Mouse (Mus musculus) left cerebral cortex, adult 2 months (tissue): ENCODE data around the gene Zfp420. TPM values are rescaled to one million over a fixed set of nuclear protein-coding genes. Genes with fewer than 3 reads are reported as not detected.
"Not testable (repeated sequence)": the region's sequence is repeated elsewhere in the genome, so short reads cannot be mapped to it uniquely, and the experiment has no call there.

Experiments used
- DNase-seq, 2 experiments: peaks; one replicate each; pipeline ENCODE4 v3.0.0; 2021 to 2022; ENCODE audit warnings: low spot score in 2 of 2, mixed read lengths in 1 of 2; ENCODE audit errors: extremely low spot score in 1 of 2
- H3K27ac ChIP-seq: fragments of 200-600 bp; 2 replicates; pipeline ENCODE4 v1.8.1; 2022
- H3K4me3 ChIP-seq: fragments of 200-600 bp; 2 replicates; pipeline ENCODE4 v1.8.1; 2022
- CTCF ChIP-seq: fragments of 200-600 bp; IDR thresholded peaks from 2 replicates; pipeline ENCODE4 v1.8.1; 2022; ENCODE audit warnings: antibody characterized with exemption, mild to moderate bottlenecking, moderate library complexity
- intact Hi-C: fragments of 180-260 bp; cut with DNase I; formaldehyde crosslinking; loops from one replicate; pipeline ENCODE4 v1.15.1; 2025
- total RNA-seq, 2 experiments: library from RNA; stranded (reverse); gene quantifications; 2 replicates each; pipeline ENCODE4 v1.2.3; 2021

Zfp420 gene
- total RNA-seq, 2 experiments from 2014 or later, result 15.3 to 16.8 TPM

GRCm38 (mm10) chr7:29842105-29842504, 17.7 kb upstream of the Zfp420 start:
- no peak for DNase-seq
- no peak overlapping the region for H3K27ac ChIP-seq
- intact Hi-C loops, result no loop called here
- no peak overlapping the region for H3K4me3 ChIP-seq
- TF ChIP-seq CTCF, result no peak

GRCm38 (mm10) chr7:29844616-29845015, 15.2 kb upstream of the Zfp420 start:
- no peak for DNase-seq
- intact Hi-C loops, result no loop called here
- no peak for TF ChIP-seq CTCF
- Histone ChIP-seq H3K4me3 (no peak overlapping the region), H3K27ac (no peak overlapping the region)

GRCm38 (mm10) chr7:29852831-29853218, 7.0 kb upstream of the Zfp420 start:
- Histone ChIP-seq H3K4me3 (peak overlapping the region; percentile 85), H3K27ac (peak overlapping the region; percentile 78; the same call in 1 of the 2 replicates)
- DNase-seq, result no peak
- TF ChIP-seq CTCF, result no peak
- intact Hi-C loops, result loop anchor here (2.0 to 5.0 kb wide), 2 partner anchors 34 to 86 kb away; partner anchors contain the start of gene Zfp84

GRCm38 (mm10) chr7:29853219-29853842, 6.4 kb upstream of the Zfp420 start, which contains the start of gene Zfp940:
Gene Zfp940, minus strand, starts transcription at chr7:29853669.
- peak; percentile 82 to 87 for DNase-seq
- intact Hi-C loops, result loop anchor here (2.0 to 5.0 kb wide), 2 partner anchors 35 to 86 kb away; partner anchors contain the start of gene Zfp84
- Histone ChIP-seq H3K27ac (peak within 1 kb of the TSS; percentile 78), H3K4me3 (peak within 1 kb of the TSS; percentile 85)
- TF ChIP-seq CTCF, result no peak; the same call in none of the 2 replicates

- H3K4me3 ChIP-seq, result no peak overlapping the region
- no peak overlapping the region for H3K27ac ChIP-seq
- TF ChIP-seq CTCF, result no peak; the same call in 1 of the 2 replicates
- intact Hi-C loops, result loop anchor here (5.0 kb wide), 1 partner anchor 46 kb away; the partner anchor contains the start of genes Zfp27 and Zfp383
- DNase-seq, result no peak
These were observed 1.9 kb downstream of the Zfp420 start for GRCm38 (mm10) chr7:29861660-29862059.

- no peak for TF ChIP-seq CTCF
- Histone ChIP-seq H3K4me3 (no peak overlapping the region), H3K27ac (no peak overlapping the region)
- intact Hi-C loops, result no loop called here
- DNase-seq, result no peak
These were observed 14.5 kb downstream of the Zfp420 start for GRCm38 (mm10) chr7:29874256-29874655.

- DNase-seq, H3K27ac ChIP-seq, H3K4me3 ChIP-seq, intact Hi-C loops: not testable (repeated sequence)
These were observed 17.8 kb downstream of the Zfp420 start for GRCm38 (mm10) chr7:29877561-29877960.

GRCm38 (mm10) chr7:29880056-29880455, 20.3 kb downstream of the Zfp420 start:
- intact Hi-C loops, result no loop called here
- no peak for TF ChIP-seq CTCF

GRCm38 (mm10) chr7:29880916-29881315, 21.1 kb downstream of the Zfp420 start:
- no peak for TF ChIP-seq CTCF
- no peak overlapping the region for H3K27ac ChIP-seq
- intact Hi-C loops, result no loop called here
- no peak overlapping the region for H3K4me3 ChIP-seq
- DNase-seq, result no peak

More at GRCm38 (mm10) chr7:29880056-29880455, 20.3 kb downstream of the Zfp420 start:
- DNase-seq, result no peak
- Histone ChIP-seq H3K27ac (no peak overlapping the region), H3K4me3 (no peak overlapping the region)

- no peak for TF ChIP-seq CTCF
- no peak overlapping the region for H3K27ac ChIP-seq
- intact Hi-C loops, result no loop called here
- no peak for DNase-seq
- H3K4me3 ChIP-seq, result no peak overlapping the region
These were observed 30.7 kb downstream of the Zfp420 start for GRCm38 (mm10) chr7:29890501-29890900.

- intact Hi-C loops, result no loop called here
- TF ChIP-seq CTCF, result no peak
- Histone ChIP-seq H3K27ac (no peak overlapping the region), H3K4me3 (no peak overlapping the region)
- DNase-seq, result no peak
These were observed 33.0 kb downstream of the Zfp420 start for GRCm38 (mm10) chr7:29892756-29893155.

- no peak for DNase-seq
- intact Hi-C loops, result no loop called here
- TF ChIP-seq CTCF, result peak; percentile 2
- no peak overlapping the region for H3K4me3 ChIP-seq
- no peak overlapping the region for H3K27ac ChIP-seq
These were observed 38.6 kb downstream of the Zfp420 start for GRCm38 (mm10) chr7:29898351-29898750.

GRCm38 (mm10) chr7:29904101-29904500, 44.3 kb downstream of the Zfp420 start:
- Histone ChIP-seq H3K4me3 (no peak overlapping the region), H3K27ac (no peak overlapping the region)
- no peak for TF ChIP-seq CTCF
- no peak for DNase-seq
- intact Hi-C loops, result no loop called here
